Mouse (Mus musculus): ENCODE measurements at regions not wholly inside any gene's neighbourhood (a gene's known extent, or its start where the extent isn't known, plus 50 kb on each side); places are given as distances from the start of the nearest gene placed in this dataset.

DNA sequence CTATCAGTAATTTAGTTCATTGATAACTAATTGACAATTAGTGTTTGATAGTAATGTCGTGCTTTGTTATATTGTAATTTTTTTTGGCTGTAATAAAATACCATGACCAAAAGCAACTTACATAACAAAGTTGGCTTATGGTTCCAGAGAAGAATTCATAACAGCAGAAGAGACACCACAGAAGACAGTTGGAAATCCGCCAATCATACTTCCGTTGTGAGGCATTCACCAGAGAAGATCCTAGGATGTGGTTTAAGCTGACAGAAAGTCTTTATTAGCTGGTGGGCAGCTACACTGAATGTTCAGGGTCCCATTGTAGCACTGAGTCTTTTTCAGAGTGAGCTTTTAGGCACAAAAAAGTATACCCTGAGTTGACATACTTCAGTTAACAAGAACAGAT lies 109.9 kb downstream of the Sec23a start:
- Histone ChIP-seq H3K27ac (replicated peaks; ENCODE audit: low read depth, low read length) (no peak overlapping the region), H3K4me1 (ENCODE audit: control insufficient read depth, insufficient read depth, low read length) (no peaks in the 10 kb centered on the region), H3K27me3 (ENCODE audit: control insufficient read depth, insufficient read depth, low read length) (no peaks in the 10 kb centered on the region), H3K9me3 (replicated peaks; ENCODE audit: control insufficient read depth, low read length) (no peaks in the 10 kb centered on the region), H3K36me3 (replicated peaks; ENCODE audit: control insufficient read depth, insufficient read depth, low read depth, low read length) (no peaks in the 10 kb centered on the region), H3K4me2 (ENCODE audit: low read depth, low read length) (no peak overlapping the region), H3K4me3 (ENCODE audit: low read depth, low read length) (no peak overlapping the region), H3K9ac (replicated peaks; ENCODE audit: low read length) (no peak overlapping the region)
- no peak for DNase-seq (ENCODE audit: low spot score)
- 88% methylated on average over 3 of the region's 3 CpGs for WGBS
- ATAC-seq (replicated peaks; ENCODE audit: insufficient number of reproducible peaks, low FRiP score, low TSS enrichment, low read depth) = no peak

DNA sequence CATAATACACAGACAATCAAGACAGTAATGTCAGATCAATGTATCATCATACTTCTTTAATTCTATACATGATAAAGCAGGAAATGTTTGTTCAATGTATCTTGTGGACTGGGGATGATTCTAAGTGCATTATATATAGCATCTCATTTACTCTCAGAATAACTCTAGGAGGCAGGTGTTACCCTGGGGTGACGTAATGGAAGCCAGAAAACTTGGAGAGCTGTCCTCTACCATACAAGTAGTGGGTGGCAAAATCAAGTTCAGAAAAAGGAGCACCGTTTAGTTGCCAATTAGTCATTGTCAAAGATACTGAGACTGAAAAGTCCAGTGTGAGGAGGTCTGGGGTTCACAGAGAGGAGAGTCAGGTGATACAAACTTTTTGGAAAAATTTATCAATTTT lies 136.0 kb downstream of the Sec23a start:
- Histone ChIP-seq H3K36me3 (replicated peaks; ENCODE audit: control insufficient read depth, insufficient read depth, low read depth, low read length) (no peaks in the 10 kb centered on the region), H3K4me2 (ENCODE audit: low read depth, low read length) (no peak overlapping the region), H3K9ac (replicated peaks; ENCODE audit: low read length) (no peak overlapping the region), H3K4me1 (ENCODE audit: control insufficient read depth, insufficient read depth, low read length) (no peaks in the 10 kb centered on the region), H3K27ac (replicated peaks; ENCODE audit: low read depth, low read length) (no peak overlapping the region), H3K27me3 (ENCODE audit: control insufficient read depth, insufficient read depth, low read length) (no peaks in the 10 kb centered on the region), H3K4me3 (ENCODE audit: low read depth, low read length) (no peak overlapping the region), H3K9me3 (replicated peaks; ENCODE audit: control insufficient read depth, low read length) (no peaks in the 10 kb centered on the region)
- WGBS = 79% methylated on average over 2 of the region's 2 CpGs
- no peak for ATAC-seq (replicated peaks; ENCODE audit: insufficient number of reproducible peaks, low FRiP score, low TSS enrichment, low read depth)
- no peak for DNase-seq (ENCODE audit: low spot score)

DNA sequence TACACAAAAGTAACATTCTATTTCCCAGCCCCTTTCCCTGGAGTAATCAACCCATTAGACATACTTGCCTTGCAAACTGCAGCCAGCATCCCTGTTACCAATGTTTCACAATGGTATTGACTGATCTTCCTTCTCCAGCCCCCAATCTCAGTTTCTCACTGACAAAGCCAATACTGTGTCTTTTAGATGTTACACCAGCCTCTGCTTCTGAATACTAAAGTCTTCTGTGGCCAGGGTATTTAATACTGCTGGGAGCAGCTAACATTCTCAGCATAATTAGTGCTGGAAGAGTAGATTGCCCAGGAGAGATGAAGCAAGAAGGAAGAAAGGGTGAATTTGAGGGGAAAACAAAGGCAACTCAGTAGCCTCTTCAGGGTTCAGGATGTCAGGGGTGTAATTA lies 139.4 kb downstream of the Sec23a start:
- H3K9me3 ChIP-seq (replicated peaks; ENCODE audit: control insufficient read depth, low read length) = no peaks in the 10 kb centered on the region
- no peaks in the 10 kb centered on the region for H3K27me3 ChIP-seq (ENCODE audit: control insufficient read depth, insufficient read depth, low read length)
- no peaks in the 10 kb centered on the region for H3K4me1 ChIP-seq (ENCODE audit: control insufficient read depth, insufficient read depth, low read length)
- ATAC-seq (replicated peaks; ENCODE audit: insufficient number of reproducible peaks, low FRiP score, low TSS enrichment, low read depth) (no peak), DNase-seq (ENCODE audit: low spot score) (no peak)
- no peak overlapping the region for H3K9ac ChIP-seq (replicated peaks; ENCODE audit: low read length)
- no peak overlapping the region for H3K27ac ChIP-seq (replicated peaks; ENCODE audit: low read depth, low read length)
- no peak overlapping the region for H3K4me3 ChIP-seq (ENCODE audit: low read depth, low read length)
- no peaks in the 10 kb centered on the region for H3K36me3 ChIP-seq (replicated peaks; ENCODE audit: control insufficient read depth, insufficient read depth, low read depth, low read length)
- H3K4me2 ChIP-seq (ENCODE audit: low read depth, low read length) = no peak overlapping the region

DNA sequence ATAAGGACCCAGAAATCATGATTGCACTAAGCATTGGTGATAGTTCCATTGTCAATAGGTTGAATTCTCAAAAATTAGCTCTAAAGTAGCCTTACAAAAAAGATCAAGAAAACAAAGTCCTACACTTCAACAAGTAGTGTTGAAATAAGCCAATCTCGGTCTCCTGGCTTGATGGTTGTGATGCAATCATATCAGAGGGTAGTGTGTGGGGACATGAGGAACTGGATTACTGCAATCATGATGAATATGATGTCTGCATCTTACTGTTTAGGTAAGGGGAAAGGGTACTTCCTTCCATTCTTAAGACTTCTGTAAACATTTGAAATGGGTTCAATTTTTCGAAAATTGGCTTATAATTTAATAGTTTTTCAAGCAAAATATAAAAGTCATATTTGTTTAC lies 155.3 kb downstream of the Sec23a start:
- WGBS = 76% methylated on average over 2 of the region's 2 CpGs
- no peaks in the 10 kb centered on the region for H3K36me3 ChIP-seq (replicated peaks; ENCODE audit: control insufficient read depth, insufficient read depth, low read depth, low read length)
- H3K27ac ChIP-seq (replicated peaks; ENCODE audit: low read depth, low read length) = no peak overlapping the region
- no peak for DNase-seq (ENCODE audit: low spot score)
- no peaks in the 10 kb centered on the region for H3K9me3 ChIP-seq (replicated peaks; ENCODE audit: control insufficient read depth, low read length)
- H3K9ac ChIP-seq (replicated peaks; ENCODE audit: low read length) = no peak overlapping the region
- no peak overlapping the region for H3K4me2 ChIP-seq (ENCODE audit: low read depth, low read length)
- H3K4me1 ChIP-seq (ENCODE audit: control insufficient read depth, insufficient read depth, low read length) = no peaks in the 10 kb centered on the region
- no peak for ATAC-seq (replicated peaks; ENCODE audit: insufficient number of reproducible peaks, low FRiP score, low TSS enrichment, low read depth)
- H3K4me3 ChIP-seq (ENCODE audit: low read depth, low read length) = no peak overlapping the region
- no peaks in the 10 kb centered on the region for H3K27me3 ChIP-seq (ENCODE audit: control insufficient read depth, insufficient read depth, low read length)

DNA sequence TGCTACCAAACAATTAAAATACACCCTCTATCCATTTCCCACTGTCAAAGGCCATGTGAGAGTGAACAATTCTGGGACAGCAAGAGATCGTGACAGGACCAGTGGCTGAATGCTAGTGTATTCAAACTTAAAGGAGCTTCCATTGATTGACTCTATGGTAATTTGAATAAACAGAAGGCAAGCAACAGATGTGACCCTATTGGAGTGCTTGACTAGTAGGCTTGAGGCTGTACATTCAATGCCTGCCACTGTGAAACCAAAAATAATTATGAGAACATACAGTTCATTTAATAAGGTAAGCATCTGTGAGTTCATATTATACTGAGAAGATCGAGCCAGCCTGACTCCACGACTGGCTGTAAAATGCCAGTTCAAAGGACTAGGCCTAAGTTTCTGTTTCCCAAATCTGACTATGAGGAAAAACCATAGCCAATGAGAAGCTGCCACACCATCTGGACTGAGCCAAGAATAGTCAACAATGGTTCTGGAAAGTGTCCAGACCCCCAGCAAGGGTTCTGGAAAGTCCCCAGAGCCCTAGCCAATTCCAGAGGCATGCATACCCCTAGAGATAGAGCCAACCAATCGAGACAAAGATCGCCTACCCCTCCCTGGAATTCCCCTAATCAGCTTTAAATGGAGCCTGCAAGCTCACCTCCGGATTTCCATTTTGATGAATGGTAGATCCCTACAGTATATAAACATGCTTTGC lies 160.0 kb downstream of the Sec23a start:
- Histone ChIP-seq H3K4me2 (ENCODE audit: low read depth, low read length) (no peak overlapping the region), H3K27me3 (ENCODE audit: control insufficient read depth, insufficient read depth, low read length) (no peaks in the 10 kb centered on the region), H3K27ac (replicated peaks; ENCODE audit: low read depth, low read length) (no peak overlapping the region), H3K9me3 (replicated peaks; ENCODE audit: control insufficient read depth, low read length) (no peaks in the 10 kb centered on the region), H3K4me1 (ENCODE audit: control insufficient read depth, insufficient read depth, low read length) (no peaks in the 10 kb centered on the region), H3K4me3 (ENCODE audit: low read depth, low read length) (no peak overlapping the region), H3K36me3 (replicated peaks; ENCODE audit: control insufficient read depth, insufficient read depth, low read depth, low read length) (no peaks in the 10 kb centered on the region), H3K9ac (replicated peaks; ENCODE audit: low read length) (no peak overlapping the region)
- ATAC-seq (replicated peaks; ENCODE audit: insufficient number of reproducible peaks, low FRiP score, low TSS enrichment, low read depth) (no peak), DNase-seq (ENCODE audit: low spot score) (no peak)
- WGBS = 80% methylated on average over 6 of the region's 6 CpGs

DNA sequence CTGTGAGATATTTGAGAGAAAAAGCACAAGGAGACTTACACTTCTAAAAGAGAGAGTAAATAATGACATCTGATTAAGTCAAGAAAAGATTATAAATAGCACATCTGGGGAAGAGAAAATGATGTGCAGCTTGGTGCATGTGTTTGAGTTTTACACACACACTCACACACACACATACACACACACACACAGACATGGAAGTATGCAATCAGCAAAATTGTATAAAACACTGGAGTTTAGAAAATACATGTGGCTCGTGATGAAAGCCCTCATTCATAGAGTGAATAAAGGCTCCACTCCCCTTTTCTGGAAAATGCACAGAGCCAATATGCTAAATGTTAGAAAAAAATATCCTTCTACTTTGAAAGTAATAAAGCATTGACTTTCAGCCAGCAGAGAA lies 182.2 kb downstream of the Sec23a start:
- no peaks in the 10 kb centered on the region for H3K27me3 ChIP-seq (ENCODE audit: control insufficient read depth, insufficient read depth, low read length)
- DNase-seq (ENCODE audit: low spot score) = no peak
- H3K36me3 ChIP-seq (replicated peaks; ENCODE audit: control insufficient read depth, insufficient read depth, low read depth, low read length) = no peaks in the 10 kb centered on the region
- no peak for ATAC-seq (replicated peaks; ENCODE audit: insufficient number of reproducible peaks, low FRiP score, low TSS enrichment, low read depth)
- no peak overlapping the region for H3K4me2 ChIP-seq (ENCODE audit: low read depth, low read length)
- no peak overlapping the region for H3K4me3 ChIP-seq (ENCODE audit: low read depth, low read length)
- H3K27ac ChIP-seq (replicated peaks; ENCODE audit: low read depth, low read length) = no peak overlapping the region
- no peaks in the 10 kb centered on the region for H3K4me1 ChIP-seq (ENCODE audit: control insufficient read depth, insufficient read depth, low read length)
- H3K9ac ChIP-seq (replicated peaks; ENCODE audit: low read length) = no peak overlapping the region
- 72% methylated on average over 1 of the region's 1 CpGs for WGBS
- no peaks in the 10 kb centered on the region for H3K9me3 ChIP-seq (replicated peaks; ENCODE audit: control insufficient read depth, low read length)

DNA sequence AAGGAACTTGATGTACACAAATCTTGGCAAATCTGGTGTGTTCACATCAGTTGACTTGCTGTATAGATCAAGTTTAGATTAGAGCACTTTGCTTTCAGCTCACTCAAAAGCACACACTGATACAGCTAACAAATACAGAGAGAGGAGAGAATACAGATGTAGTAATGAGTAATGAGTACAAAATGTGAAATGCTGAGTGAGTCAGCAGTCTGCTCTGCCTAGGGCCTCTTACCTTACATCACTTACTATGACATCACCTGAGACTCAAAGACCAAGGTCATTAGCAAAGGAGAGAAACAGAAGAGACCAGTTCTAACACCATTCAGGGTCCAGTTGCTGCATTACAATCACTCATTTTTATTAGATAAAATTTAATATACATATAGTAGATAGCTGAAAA lies 184.0 kb downstream of the Sec23a start:
- H3K9ac ChIP-seq (replicated peaks; ENCODE audit: low read length) = no peak overlapping the region
- no peak for ATAC-seq (replicated peaks; ENCODE audit: insufficient number of reproducible peaks, low FRiP score, low TSS enrichment, low read depth)
- H3K27ac ChIP-seq (replicated peaks; ENCODE audit: low read depth, low read length) = no peak overlapping the region
- no peak overlapping the region for H3K4me2 ChIP-seq (ENCODE audit: low read depth, low read length)
- H3K4me1 ChIP-seq (ENCODE audit: control insufficient read depth, insufficient read depth, low read length) = no peaks in the 10 kb centered on the region
- H3K27me3 ChIP-seq (ENCODE audit: control insufficient read depth, insufficient read depth, low read length) = no peaks in the 10 kb centered on the region
- DNase-seq (ENCODE audit: low spot score) = no peak
- no peaks in the 10 kb centered on the region for H3K9me3 ChIP-seq (replicated peaks; ENCODE audit: control insufficient read depth, low read length)
- H3K4me3 ChIP-seq (ENCODE audit: low read depth, low read length) = no peak overlapping the region
- H3K36me3 ChIP-seq (replicated peaks; ENCODE audit: control insufficient read depth, insufficient read depth, low read depth, low read length) = no peaks in the 10 kb centered on the region

DNA sequence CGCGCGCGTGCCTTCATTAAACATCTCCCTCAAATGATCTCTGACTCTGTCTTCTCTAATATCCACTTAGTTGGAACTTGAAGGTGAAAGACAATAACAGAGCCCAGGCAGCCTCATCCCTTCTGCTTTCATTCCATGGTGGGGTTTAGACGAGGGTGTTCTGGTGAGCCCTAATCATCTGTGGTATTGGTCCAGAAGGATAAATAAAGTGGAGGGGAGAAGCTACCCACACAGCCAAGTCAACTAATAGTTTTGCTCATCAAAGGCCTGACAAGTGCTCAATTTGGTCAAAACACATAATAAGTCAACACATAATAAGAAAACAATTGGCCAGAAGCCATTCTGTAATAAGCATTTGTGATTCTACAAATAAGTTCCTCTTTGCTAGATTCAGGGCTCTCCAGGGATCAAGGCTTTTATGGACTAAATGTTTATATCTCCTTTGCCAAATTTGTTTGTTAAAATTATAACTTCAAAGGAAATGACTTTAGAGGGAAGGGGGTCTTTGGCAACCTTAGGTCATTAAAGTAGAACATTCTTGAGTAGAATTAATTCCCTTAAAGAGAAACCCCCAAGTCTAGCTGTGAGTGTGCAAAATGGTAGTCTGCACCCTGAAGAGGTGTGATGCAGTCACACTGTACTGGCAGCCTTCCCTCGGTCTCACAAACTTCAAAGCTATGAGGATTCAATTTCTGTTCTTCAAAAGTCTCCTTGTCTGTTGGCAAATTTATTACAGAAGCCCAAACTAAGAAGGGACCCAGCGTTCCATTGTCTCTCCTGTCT lies 186.5 kb downstream of the Sec23a start:
- no peaks in the 10 kb centered on the region for H3K36me3 ChIP-seq (replicated peaks; ENCODE audit: control insufficient read depth, insufficient read depth, low read depth, low read length)
- no peaks in the 10 kb centered on the region for H3K4me1 ChIP-seq (ENCODE audit: control insufficient read depth, insufficient read depth, low read length)
- no peaks in the 10 kb centered on the region for H3K9me3 ChIP-seq (replicated peaks; ENCODE audit: control insufficient read depth, low read length)
- ATAC-seq (replicated peaks; ENCODE audit: insufficient number of reproducible peaks, low FRiP score, low TSS enrichment, low read depth) (no peak), DNase-seq (ENCODE audit: low spot score) (no peak)
- WGBS = 89% methylated on average over 7 of the region's 7 CpGs
- no peaks in the 10 kb centered on the region for H3K27me3 ChIP-seq (ENCODE audit: control insufficient read depth, insufficient read depth, low read length)
- no peak overlapping the region for H3K4me3 ChIP-seq (ENCODE audit: low read depth, low read length)
- H3K27ac ChIP-seq (replicated peaks; ENCODE audit: low read depth, low read length) = no peak overlapping the region
- H3K4me2 ChIP-seq (ENCODE audit: low read depth, low read length) = no peak overlapping the region
- H3K9ac ChIP-seq (replicated peaks; ENCODE audit: low read length) = no peak overlapping the region
